Mouse (Mus musculus) heart, embryonic 12.5 days (tissue): ENCODE data around the gene Mslnl. TPM values are rescaled to one million over a fixed set of nuclear protein-coding genes. Genes with fewer than 3 reads are reported as not detected.

ENCODE experiments used
- microRNA-seq: library from miRNA; unstranded; fragments of <30 nt; microRNA quantifications from one replicate; pipeline ENCODE4, GENCODE M21; 2017
- polyA plus RNA-seq: library from polyadenylated mRNA; unstranded; fragments of >200 nt; fragmentation: Nextera tagmentation; extraction: Ambion mirVana; gene quantifications from 2 replicates; pipeline ENCODE4 v1.2.1, GENCODE M21; 2016

The Mslnl gene
- polyA plus RNA-seq, 1 experiment from 2014 or later, result not detected

Small RNA genes within 50 kb of the gene (microRNA-seq; reads per million reads assigned to microRNA genes)
- gene Gm25083 (not detected), gene Mir6966 (1.2 reads per million)

Other genes with a start within 250 kb of the Mslnl start
- 0.63 and 0.67 TPM in 2 replicates for gene Sstr5, start 238.8 kb upstream of the Mslnl start, polyA plus RNA-seq
- 1.6 and 1.9 TPM in 2 replicates for gene Sox8, start 165.4 kb upstream of the Mslnl start, polyA plus RNA-seq
- 34.6 and 35.3 TPM in 2 replicates for gene Lmf1, start 157.0 kb upstream of the Mslnl start, polyA plus RNA-seq
- 1.5 and 4.9 TPM in 2 replicates for gene Gng13, start 18.9 kb upstream of the Mslnl start, polyA plus RNA-seq
- 22.4 and 23.0 TPM in 2 replicates for gene Chtf18, start 8.6 kb upstream of the Mslnl start, polyA plus RNA-seq
- gene Rpusd1, start 8.4 kb upstream of the Mslnl start, polyA plus RNA-seq, result 11.3 and 12.5 TPM in 2 replicates
- 18.2 and 20.5 TPM in 2 replicates for gene Msln, start 18.3 kb downstream of the Mslnl start, polyA plus RNA-seq
- 30.5 and 31.8 TPM in 2 replicates for gene Narfl, start 37.7 kb downstream of the Mslnl start, polyA plus RNA-seq
- 50.5 and 53.2 TPM in 2 replicates for gene Haghl, start 49.6 kb downstream of the Mslnl start, polyA plus RNA-seq
- gene Ccdc78, start 50.5 kb downstream of the Mslnl start, polyA plus RNA-seq, result 0.37 and 0.41 TPM in 2 replicates
- gene Fam173a, start 56.9 kb downstream of the Mslnl start, polyA plus RNA-seq, result 67.3 and 68.2 TPM in 2 replicates
- gene AC134908.4, start 59.6 kb downstream of the Mslnl start, polyA plus RNA-seq, result 0.32 and 0.61 TPM in 2 replicates
- gene Metrn, start 61.1 kb downstream of the Mslnl start, polyA plus RNA-seq, result 28.9 and 30.9 TPM in 2 replicates
- gene Fbxl16, start 73.0 kb downstream of the Mslnl start, polyA plus RNA-seq, result 1.4 and 1.6 TPM in 2 replicates
- 15.5 and 17.0 TPM in 2 replicates for gene Wdr24, start 87.6 kb downstream of the Mslnl start, polyA plus RNA-seq
- 38.1 and 41.8 TPM in 2 replicates for gene Jmjd8, start 92.8 kb downstream of the Mslnl start, polyA plus RNA-seq
- gene Stub1, start 97.4 kb downstream of the Mslnl start, polyA plus RNA-seq, result 271 and 272 TPM in 2 replicates
- 1.6 and 2.4 TPM in 2 replicates for gene Rhbdl1, start 101.3 kb downstream of the Mslnl start, polyA plus RNA-seq
- gene Gm20683, start 105.7 kb downstream of the Mslnl start, polyA plus RNA-seq, result 1.3 and 1.6 TPM in 2 replicates
- gene Rhot2, start 108.8 kb downstream of the Mslnl start, polyA plus RNA-seq, result 24.0 and 24.9 TPM in 2 replicates
- 18.4 and 20.1 TPM in 2 replicates for gene Wdr90, start 125.5 kb downstream of the Mslnl start, polyA plus RNA-seq
- gene Mcrip2, start 132.7 kb downstream of the Mslnl start, polyA plus RNA-seq, result 160 and 161 TPM in 2 replicates
- 31.3 and 36.1 TPM in 2 replicates for gene Mettl26, start 139.0 kb downstream of the Mslnl start, polyA plus RNA-seq
- gene Wfikkn1, start 144.8 kb downstream of the Mslnl start, polyA plus RNA-seq, result 0.19 and 0.40 TPM in 2 replicates
- 17.1 and 18.1 TPM in 2 replicates for gene Rab40c, start 183.7 kb downstream of the Mslnl start, polyA plus RNA-seq
- gene Pigq, start 208.9 kb downstream of the Mslnl start, polyA plus RNA-seq, result 69.8 and 72.1 TPM in 2 replicates
- 0.36 and 1.2 TPM in 2 replicates for gene Nhlrc4, start 208.9 kb downstream of the Mslnl start, polyA plus RNA-seq
- 0.08 and 0.17 TPM in 2 replicates for gene A930017K11Rik, start 216.5 kb downstream of the Mslnl start, polyA plus RNA-seq
- gene Capn15, start 249.8 kb downstream of the Mslnl start, polyA plus RNA-seq, result 16.9 and 18.0 TPM in 2 replicates